Mouse (Mus musculus) frontal cortex, postnatal 14 days (tissue): ENCODE results near the gene Prex1.

Experiments used
- DNase-seq, 2 experiments: peaks; one replicate each; pipeline ENCODE4 v3.0.0; 2022; ENCODE audit warnings: low spot score in 2 of 2

Prex1 gene

DNA sequence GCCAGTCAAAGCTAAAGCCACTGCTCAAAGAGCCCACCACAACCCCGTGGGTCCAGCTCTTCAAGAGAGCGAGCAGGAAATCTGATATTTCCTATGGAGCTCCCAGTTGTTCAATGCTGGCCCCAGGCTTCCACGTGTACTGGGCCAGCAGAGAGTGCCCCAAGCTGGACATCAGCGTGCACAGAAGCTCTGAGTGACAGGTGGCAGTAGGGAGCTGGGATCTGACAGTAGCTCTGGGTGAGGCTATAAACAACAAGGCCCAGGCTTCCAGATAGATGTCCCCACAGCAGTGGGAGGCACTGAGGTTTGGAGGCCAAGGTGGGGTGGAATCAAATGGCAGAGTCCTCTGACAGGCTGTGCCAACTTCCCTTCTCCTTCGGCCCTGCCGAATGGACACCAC lies 107.6 kb downstream of the Prex1 start:
- DNase-seq = no peak

GRCm38 (mm10) chr2:166605164-166605831 lies 108.3 kb downstream of the Prex1 start:
- DNase-seq = no peak

- DNase-seq = no peak
Observed at GRCm38 (mm10) chr2:166602948-166603347, 110.7 kb downstream of the Prex1 start.

DNA sequence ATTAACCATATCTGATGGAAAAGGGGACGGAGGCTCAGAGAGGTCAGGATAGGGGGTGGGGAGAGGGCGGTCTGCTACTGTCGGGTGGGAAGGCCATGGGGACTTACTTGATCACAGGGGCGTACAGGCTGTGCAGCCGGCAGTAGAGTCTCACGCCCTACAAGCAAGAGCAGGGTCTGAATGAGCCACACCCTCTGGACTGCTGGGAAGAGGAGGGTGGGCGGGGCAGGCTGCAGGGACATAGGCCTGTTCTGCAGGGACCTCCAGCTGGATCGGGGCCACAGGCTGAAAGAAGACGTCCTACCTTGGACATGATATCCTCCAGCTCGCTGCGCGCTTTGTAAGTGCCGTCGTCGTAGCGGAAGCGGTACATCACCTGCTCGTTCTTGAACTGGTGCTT lies 112.2 kb downstream of the Prex1 start:
- no peak for DNase-seq

- no peak for DNase-seq
Observed at GRCm38 (mm10) chr2:166598453-166599155, 115.0 kb downstream of the Prex1 start.

DNA sequence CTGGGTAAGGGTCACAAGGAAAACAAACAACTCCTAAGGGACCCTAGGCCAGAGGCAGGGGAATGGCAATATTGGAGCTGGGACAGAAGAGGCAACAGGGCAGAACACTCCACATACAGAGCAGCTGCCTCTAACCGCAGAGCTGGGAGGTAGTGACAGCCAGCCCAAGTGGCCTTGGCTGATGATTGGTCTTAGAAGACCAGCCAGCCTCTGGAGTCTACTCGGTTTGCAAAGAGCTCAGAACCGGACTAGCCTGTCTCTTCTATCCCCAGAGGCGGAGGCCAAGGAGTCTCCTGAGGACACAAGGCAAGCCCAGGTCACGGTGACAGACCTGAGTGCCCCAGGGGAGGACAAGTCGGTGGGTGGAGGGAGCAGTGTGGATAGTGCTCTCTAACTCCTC lies 115.9 kb downstream of the Prex1 start:
- DNase-seq = no peak

DNA sequence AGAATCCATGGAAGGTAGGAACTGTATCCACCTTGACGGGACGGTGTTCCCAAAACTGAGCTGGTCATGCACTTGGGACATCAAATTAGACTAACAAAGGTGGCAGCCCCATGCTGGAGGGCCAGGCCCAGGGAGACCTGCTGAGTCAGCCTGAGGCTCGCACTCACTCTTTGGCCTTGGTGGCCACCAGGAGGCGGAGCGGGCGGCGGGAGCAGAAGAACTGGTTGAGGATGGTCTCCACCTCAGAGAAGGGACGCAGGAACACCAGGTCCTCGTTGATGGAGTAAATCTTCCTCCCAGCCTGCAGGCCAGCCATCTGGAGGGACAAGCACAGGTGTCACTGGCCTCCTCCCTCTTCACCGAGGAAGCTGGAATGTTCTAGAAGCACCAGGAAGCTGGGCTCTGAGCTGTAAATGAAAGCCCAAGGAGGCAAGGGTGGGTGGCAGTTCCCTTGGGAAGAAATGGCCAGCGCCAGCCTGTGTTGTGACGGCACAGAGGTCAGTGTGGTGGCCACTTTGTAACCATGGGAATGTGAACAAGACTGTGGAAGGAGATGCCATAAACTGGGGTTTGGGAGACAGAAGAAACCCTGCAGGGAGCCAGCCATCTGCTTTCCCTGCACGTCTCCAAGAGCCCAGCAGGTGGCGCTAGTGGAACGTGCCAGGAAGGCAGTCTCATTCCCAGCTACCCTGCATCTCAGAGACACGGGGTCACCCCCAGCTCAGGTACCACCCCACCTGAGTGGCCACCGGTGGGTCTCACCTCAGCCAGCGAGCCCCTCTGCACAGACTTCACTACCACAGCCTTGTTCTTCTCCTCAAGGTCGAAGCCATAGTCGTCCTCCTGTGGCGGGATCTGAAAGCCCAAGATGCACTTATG lies 121.4 kb downstream of the Prex1 start:
- DNase-seq = peak; percentile 72 to 83

- DNase-seq = no peak
Observed at GRCm38 (mm10) chr2:166584491-166584890, 129.1 kb downstream of the Prex1 start.

DNA sequence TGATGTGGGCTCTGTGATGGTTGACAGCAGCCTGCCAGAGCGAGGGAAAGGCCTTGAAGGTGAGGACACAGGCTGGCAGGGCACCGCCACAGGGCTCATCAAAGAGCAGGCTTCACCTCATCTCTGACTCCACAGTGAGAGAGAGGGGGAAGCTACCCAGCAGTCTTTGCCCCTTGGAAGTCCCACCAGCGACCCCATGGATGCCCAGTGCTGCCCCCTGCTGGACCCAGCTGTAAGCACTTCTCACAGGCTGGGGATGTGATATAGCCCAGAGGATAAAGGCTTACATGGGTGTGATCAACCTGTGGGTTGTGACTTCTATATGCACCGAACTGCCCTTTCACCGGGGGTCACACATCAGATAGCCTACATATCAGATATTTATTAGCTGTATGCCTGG lies 130.3 kb downstream of the Prex1 start:
- no peak for DNase-seq

GRCm38 (mm10) chr2:166581881-166582583 lies 131.6 kb downstream of the Prex1 start:
- no peak for DNase-seq

DNA sequence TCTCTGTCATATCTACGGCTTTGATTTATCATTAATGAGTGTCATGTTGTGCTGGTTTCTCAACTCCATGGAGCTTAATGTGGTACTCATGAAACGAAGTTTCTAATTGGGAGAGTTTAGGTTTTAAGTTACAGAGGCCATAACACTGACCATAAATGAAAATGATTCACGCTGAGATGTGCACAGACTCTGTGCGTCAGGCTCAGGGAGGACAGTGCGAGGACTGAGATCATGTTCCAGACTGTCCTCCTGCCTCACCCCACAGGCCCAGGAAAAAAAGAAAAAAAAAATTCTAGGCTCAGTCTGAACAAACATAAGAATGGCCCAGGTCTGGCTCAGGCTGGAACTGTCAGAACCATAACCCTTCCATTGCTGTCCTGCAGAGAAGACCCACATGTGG lies 133.8 kb downstream of the Prex1 start:
- DNase-seq = no peak

GRCm38 (mm10) chr2:166579361-166579760 lies 134.3 kb downstream of the Prex1 start:
- no peak for DNase-seq

- DNase-seq = no peak
Observed at GRCm38 (mm10) chr2:166575419-166575818, 138.2 kb downstream of the Prex1 start.

DNA sequence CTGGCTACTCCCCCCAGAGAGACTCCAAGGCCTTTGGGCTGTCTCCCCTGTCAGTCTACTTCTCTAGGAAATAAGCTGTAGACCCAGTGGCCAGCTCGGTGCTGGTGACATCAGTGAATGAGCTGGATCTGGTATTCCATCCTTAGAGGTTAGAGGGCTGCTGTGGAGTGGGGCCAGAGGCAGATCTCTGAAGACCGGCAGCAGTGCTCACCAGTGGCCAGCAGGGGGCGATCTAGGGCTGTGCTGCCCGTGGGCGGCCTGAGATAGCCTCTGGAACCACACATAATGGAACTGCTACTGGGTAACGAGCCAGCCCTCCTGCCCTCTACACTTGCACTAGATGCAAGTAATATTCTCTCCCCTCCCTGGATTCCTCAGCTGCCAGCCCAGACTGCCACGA lies 138.7 kb downstream of the Prex1 start:
- peak in 1 of 2 experiments; percentile 43 for DNase-seq

DNA sequence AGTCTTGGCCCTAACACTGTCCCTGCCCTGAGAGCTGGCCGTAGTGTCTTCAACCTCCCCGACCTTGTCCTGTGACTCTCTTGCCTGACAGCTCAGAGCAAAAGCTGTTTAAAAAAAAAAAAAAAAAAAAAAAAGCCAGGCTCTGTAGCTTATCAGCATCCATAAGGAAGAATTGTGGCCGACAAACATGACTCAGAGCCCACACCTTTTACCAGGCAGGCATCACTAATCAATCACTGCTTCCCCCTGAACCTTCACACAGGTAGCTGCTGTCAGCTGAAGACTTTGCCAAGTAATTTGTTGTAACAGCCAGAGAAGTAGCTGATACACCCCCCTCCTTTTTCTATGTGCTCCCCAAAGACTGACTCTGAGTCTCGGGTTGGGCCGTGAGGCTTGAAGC lies 140.0 kb downstream of the Prex1 start:
- DNase-seq = no peak

DNA sequence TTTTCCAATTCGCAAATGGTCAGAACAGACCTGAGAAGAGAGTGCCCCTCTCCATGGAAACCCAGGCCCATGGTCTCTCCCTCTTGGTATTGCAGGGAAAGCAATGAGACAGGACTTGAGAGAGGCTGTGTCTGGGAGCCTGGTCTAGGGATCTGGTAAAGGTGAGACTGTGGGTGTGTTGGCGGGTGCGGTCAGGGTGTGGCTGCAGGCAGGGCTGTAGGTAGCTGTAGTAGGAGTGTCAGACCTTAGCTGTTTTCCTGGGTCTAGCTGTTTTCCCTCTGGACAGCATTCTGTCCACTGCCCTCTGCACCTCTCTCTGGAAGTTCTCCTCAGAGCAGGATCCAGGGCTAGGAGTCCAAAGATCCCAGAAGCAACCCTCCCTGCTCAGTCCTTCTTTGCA lies 141.3 kb downstream of the Prex1 start:
- DNase-seq = no peak

DNA sequence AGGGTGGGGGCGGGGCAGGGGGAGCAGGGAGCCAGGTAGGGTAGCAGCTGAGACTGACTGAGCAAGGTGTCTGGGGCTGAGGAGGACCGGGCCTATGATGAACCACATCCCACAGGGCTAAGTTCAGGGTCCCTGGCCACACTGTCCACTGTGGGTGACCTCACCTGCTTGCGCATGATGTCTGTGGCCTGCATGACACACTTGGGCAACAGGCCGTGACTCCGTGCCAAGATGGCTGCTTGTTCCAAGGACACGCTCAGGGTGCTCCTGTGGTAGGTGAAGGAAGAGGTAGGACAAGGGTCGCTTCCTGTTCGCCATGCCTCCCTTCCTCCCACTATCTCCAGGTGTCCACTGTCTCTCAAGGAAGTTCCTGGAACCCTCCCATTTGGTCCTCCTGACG lies 144.4 kb downstream of the Prex1 start:
- DNase-seq = no peak

- no peak for DNase-seq
Observed at GRCm38 (mm10) chr2:166565503-166565902, 148.1 kb downstream of the Prex1 start.

DNA sequence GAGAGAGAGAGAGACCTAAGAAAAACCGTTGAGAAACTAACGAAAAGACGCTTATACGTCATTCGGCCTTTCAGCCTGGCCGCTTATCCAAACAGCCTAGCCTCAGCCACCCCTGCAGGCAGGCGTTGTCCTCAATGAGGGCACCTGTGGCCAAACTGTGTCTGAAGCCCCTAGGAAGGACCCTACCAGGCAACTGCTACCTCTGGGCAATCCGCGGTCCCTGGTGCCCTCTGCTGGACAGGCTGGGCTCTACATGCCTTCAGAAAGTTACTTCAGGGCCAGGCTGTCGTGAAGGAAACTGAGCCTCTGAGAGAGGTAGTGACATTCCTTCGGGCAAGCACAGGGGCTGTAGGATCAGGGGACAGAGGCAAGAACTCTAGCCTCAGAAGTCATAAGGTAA lies 149.2 kb downstream of the Prex1 start:
- peak in 1 of 2 experiments; percentile 47 for DNase-seq

DNA sequence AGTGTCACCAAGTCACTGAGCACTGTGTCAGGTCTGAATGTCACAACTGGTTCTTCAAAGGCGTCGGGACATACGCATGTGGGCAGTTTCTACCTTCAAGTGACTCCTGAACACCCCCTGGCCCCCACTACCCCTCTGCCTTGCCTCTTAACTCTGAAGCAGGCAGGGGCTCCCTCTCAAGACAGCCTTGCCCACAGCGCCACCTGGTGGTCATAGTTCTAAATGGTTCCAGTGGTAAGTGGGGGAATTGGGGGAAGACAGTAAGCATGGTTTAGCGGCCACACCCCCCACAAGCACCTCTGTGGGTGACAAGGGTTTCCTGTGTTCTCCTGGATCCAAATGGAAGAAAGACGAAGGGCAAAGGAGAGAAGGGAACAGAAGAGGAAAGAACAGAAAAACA lies 149.7 kb downstream of the Prex1 start:
- peak; percentile 53 to 83 for DNase-seq

DNA sequence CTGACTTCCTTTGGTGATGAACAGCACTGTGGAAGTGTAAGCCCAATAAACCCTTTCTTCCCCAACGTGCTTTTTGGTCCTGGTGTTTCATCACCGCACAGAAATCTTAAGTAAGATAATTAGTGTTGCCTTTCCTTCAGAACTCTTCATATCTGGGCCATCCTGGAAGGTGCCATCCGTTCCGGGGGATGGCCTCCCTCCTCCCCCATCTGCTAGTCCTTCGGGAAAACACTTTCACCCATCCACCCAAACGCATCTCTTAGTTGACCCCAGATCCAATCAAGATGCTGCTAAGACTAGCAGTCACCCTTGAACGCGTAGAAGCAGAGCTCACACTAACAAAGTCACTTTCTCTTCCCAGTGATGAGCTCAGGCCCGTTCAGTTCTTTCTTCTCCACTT lies 150.6 kb downstream of the Prex1 start:
- no peak for DNase-seq

DNA sequence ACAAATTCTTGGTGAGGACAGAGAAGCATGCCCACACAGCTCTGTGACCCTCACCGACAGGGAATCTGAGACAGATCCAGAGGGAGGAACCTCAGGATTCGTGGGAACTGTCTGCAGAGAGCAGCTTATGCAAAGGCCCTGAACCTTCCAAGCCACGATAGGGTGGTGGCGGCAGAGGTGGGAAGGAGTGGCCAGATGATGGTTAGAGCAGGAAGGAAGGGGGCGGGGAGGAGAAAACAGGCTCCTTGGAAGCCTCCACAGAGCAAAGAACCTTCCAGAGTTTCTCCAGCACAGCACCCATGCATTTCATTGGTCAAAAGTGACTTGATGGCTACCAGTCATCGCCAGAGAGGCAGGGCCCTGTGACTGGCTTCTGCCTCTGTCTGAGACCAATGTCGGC lies 151.9 kb downstream of the Prex1 start:
- no peak for DNase-seq
